Mouse (Mus musculus) neutrophil, adult 65 days (primary cell): ENCODE results near the gene Kcnmb2. TPM values are rescaled to one million over a fixed set of nuclear protein-coding genes. Genes with fewer than 3 reads are reported as not detected.

Experiments
- total RNA-seq: library from RNA; stranded (reverse); gene quantifications from 2 replicates; pipeline ENCODE4 v1.2.4, GENCODE M21; 2023

The Kcnmb2 gene
- not detected in 2 replicates for total RNA-seq

GRCm38 (mm10) chr3:31902504-31903330 lies at the start of gene Kcnmb2:
TSS of gene Kcnmb2 (plus strand) at chr3:31902507.

